Mouse (Mus musculus): ENCODE data around the gene Ifna15.

- TF ChIP-seq CTCF (IDR thresholded peaks at IDR 0.05; ENCODE audit: insufficient read depth, low read depth, low read length) (no peak), POLR2A (IDR thresholded peaks at IDR 0.05; ENCODE audit: insufficient read depth, low read depth, low read length) (no peak)
These were observed 27.2 kb downstream of the Ifna15 start for GRCm38 (mm10) chr4:88530892-88531291.

All from olfactory bulb, adult 2 months (tissue).